Mouse (Mus musculus): ENCODE results near the gene Cavin1. TPM values are rescaled to one million over a fixed set of nuclear protein-coding genes. Genes with fewer than 3 reads are reported as not detected.

The Cavin1 gene
- polyA plus RNA-seq, 1 experiment, result 235 TPM

GRCm38 (mm10) chr11:100957915-100958469, 12.7 kb downstream of the Cavin1 start:
- DNase-seq (ENCODE audit: low read depth), result no peak

DNA sequence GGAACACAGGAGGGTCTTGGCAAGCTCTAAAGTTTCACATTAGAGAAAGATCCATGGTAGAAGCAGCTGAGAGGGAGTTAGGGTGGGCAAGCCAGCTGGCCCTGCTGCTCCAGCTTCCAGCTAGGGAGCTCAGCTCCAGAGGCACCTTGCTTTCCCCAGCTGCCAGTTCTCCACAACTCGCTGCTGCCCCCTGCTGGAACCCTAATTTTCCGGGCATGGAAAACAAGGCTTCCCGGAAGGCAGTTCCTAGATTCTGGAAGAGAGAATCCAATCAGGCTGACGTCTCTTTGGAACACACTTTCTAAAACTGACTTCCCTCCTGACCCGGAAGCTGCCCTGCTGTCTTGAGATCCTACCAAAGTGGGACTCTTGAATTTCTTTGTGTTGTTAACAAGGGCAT, 13.4 kb downstream of the Cavin1 start:
- no peak for DNase-seq (ENCODE audit: low read depth)

- DNase-seq (ENCODE audit: low read depth), result no peak
Observed at GRCm38 (mm10) chr11:100949540-100949939, 21.1 kb downstream of the Cavin1 start.

GRCm38 (mm10) chr11:100948317-100948716, 22.4 kb downstream of the Cavin1 start:
- no peak for DNase-seq (ENCODE audit: low read depth)

DNA sequence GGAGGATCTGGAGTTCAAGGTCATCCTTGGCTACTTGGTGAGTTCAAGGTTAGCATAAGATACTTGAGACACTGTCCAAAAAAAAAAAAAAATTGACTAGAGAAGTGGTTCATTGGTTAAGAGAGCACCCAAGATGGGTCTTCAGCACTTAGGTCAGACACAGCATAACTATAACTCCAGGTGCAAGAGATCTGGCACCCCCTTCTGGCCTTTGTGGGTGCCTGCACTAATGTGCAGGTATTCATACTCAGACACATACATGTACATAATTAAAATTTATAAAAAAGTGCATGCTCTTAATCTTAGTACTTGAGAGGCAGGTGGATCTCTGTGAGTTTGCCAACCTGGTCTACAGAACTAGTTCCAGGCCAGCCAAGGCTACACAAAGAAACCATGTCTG, 23.1 kb downstream of the Cavin1 start:
- DNase-seq (ENCODE audit: low read depth), result no peak

DNA sequence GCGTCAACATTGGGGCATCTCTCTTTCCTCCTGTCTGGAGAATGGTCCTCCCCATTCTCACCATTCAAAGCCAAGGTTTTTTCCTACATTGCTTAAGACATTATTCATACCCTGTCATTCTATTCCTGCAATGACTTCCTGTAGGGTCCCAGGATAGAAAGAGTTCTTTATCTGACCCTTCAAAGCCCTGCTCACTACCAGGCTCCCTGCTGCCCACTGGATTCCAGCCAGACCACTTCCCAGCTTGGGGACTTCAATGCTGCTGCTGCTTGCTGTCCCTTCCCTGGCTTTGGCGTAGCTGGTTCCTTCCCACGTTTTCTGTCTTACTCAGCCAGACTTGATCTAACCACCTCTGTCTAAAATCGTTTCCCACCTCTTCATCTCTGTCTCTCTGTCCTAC, 23.8 kb downstream of the Cavin1 start:
- no peak for DNase-seq (ENCODE audit: low read depth)

- DNase-seq (ENCODE audit: low read depth), result no peak
Observed at GRCm38 (mm10) chr11:100942388-100942787, 28.3 kb downstream of the Cavin1 start.

DNA sequence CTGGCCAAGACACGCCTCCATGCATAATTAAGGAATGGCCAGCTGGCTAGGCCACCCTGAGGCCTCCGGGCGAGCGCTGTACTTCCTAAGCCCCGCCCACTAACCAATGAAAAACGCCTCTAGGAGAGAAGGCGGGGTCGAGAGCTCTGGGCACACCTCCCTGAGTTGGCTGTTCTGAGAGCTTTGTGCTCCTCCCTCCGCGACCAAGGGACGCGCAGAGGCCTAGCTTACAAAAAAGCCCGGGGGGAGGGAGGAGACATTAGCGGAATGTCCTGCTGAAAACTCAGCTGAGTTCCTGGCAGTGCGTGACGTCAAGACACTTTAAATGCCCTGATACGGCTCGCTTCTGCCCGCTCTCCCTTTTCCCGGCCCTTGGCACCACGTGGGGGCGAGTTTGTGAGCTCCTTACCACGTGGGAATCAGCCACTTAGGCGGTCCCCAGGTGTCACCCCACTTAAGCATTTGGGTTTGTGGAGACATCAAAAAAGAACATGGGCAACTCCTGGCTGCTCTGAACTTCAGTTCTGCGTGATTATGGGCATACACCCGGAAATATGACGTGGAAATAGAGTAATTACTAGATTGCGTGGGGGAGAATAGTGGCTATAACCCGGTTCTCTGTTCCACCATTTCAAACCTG, 31.1 kb downstream of the Cavin1 start, which contains the start of gene Stat3:
TSS of gene Stat3 (minus strand) at position 29 of the 640 bp plus-strand sequence.
- peak; percentile 89 for DNase-seq (ENCODE audit: low read depth)

- DNase-seq (ENCODE audit: low read depth), result no peak
Observed at GRCm38 (mm10) chr11:100938711-100939511, 31.8 kb downstream of the Cavin1 start.

DNA sequence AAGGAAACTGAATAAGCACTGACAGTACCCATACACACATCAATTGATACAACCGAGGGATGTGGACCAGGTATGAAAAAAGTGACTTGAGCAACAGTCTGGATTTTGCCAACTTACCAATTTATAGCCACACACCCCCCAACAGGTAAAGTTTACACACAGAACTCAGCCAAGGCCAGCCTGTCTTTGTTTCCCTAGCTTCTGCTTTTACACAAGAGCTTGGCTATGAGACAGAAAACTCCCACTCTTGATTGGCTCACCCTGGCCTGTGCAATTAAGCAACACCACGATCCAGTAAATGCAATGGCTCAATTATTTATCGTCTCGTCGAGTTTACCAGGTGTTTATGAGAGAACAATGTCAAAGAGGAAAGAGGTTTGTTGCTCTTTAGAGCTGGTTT, 32.6 kb downstream of the Cavin1 start:
- peak; percentile 99 for DNase-seq (ENCODE audit: low read depth)

DNA sequence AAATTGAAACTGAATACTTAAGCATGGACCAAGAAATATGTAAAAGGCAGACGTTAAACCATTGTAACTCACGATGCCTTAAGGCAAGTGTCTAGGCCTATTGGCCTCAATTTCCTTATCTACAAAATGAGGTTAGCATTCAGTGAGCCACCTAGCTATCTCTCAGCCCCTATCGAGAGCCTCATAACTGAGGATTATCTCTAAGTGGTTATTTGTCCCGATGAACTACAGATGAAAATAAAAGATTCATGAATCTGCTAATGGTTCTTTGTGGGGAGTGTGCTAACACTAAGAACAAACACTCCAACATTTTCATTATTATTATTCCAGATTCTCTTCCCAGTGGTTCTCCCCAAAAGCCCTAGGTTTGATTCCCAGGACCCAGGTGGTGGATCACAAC, 33.4 kb downstream of the Cavin1 start:
- no peak for DNase-seq (ENCODE audit: low read depth)

- DNase-seq (ENCODE audit: low read depth), result no peak
Observed at GRCm38 (mm10) chr11:100935373-100936355, 35.0 kb downstream of the Cavin1 start.

- no peak for DNase-seq (ENCODE audit: low read depth)
Observed at GRCm38 (mm10) chr11:100931254-100931921, 39.3 kb downstream of the Cavin1 start.

DNA sequence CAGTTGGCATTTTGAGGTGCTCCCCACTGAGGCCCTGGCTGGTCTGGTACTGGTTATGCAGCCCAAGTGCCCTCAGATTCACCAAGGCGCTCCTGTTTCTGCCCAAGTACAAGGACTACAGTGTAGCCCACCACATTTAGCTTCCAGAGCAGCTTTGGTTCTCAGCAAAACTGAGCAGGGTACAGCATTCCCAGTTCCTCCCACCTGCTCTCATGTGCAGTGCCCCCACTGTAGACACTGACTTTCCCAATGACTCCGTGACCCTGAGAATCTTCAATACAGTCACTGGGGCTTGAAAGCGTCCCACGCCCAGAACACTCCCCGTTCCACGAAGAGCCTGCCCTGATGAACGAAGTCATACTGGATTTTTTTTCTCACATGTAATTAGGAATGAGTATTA, 40.1 kb downstream of the Cavin1 start:
- DNase-seq (ENCODE audit: low read depth), result no peak

GRCm38 (mm10) chr11:100927386-100927785, 43.3 kb downstream of the Cavin1 start:
- no peak for DNase-seq (ENCODE audit: low read depth)

- DNase-seq (ENCODE audit: low read depth), result no peak
Observed at GRCm38 (mm10) chr11:100924386-100924919, 46.2 kb downstream of the Cavin1 start.

DNA sequence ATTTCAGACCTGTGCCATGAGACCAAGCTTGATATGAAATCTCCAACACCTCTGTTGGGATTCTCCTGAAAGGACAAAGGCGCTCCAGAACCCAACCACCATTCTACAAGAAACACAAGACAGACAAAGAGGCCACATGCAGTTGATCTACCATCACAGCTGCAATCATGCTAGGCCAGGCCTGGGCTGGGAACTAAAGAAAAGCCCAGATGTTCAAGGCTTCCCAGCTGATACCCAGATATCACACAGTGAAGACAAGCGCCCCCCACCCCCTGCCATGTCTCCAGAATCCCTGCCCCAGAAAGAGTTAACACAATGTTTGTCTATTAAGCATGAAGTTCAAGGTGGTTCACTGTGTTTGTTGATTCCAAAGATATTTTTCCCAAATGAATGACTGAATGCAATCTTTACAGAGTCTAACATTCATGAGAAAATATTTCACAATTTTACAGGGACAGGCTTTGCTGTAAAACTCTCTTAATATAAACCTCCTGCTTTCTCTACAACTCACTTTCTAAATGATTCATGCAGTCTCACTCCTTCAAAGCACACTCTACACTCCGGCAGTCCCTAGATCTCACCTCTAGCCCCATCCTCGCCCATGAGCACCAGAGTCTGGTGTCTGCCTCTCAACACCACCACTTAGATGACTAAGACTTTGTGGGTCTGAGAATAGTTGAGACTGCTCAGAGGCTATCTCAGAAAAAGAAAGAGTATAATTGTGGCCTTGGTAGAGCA, 49.6 kb downstream of the Cavin1 start:
- DNase-seq (ENCODE audit: low read depth), result no peak

- no peak for DNase-seq (ENCODE audit: low read depth)
Observed at GRCm38 (mm10) chr11:100918007-100918406, 52.7 kb downstream of the Cavin1 start.

GRCm38 (mm10) chr11:100916432-100916971, 54.2 kb downstream of the Cavin1 start:
- no peak for DNase-seq (ENCODE audit: low read depth)

DNA sequence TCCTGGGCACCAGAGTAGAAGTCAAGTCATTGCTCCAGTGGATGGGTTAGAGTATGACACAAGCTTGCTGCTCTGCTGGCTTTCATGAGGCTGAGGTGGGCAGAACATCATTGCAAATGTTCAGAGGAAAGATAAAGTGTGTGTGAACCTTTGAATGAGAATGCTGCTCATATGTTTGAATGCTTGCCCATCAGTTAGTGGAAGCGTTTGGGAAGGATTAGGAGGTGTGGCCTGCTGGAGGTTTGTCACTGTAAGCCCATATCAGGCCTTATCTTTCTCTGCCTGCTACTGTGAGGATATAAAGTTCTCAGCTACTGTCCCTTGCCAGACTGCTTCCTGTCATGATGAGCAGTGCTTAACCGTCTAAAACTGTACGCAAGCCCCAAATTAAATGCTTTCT, 55.6 kb downstream of the Cavin1 start:
- DNase-seq (ENCODE audit: low read depth), result no peak

All from gonadal fat pad, adult 2 months (tissue).